Mouse (Mus musculus) embryonic facial prominence, embryonic 15.5 days (tissue): Measurements from ENCODE around the gene Pnpla1. TPM values are rescaled to one million over a fixed set of nuclear protein-coding genes. Genes with fewer than 3 reads are reported as not detected.

Source experiments
- ATAC-seq: fragments of 200-750 bp; cut with Nextera tagmentation; 2 replicates; pipeline ENCODE4 v1.8.0; 2017; ENCODE audit warnings: low read depth, moderate TSS enrichment; ENCODE audit not compliant: insufficient number of reproducible peaks, low FRiP score, low TSS enrichment
- H3K27ac ChIP-seq: fragments of 300-500 bp; sonication (generic); replicated peaks from 2 replicates; pipeline ENCODE4 v1.5.1; 2015; ENCODE audit warnings: mild to moderate bottlenecking, inconsistent platforms
- H3K27me3 ChIP-seq: fragments of 300-500 bp; sonication (generic); 2 replicates; pipeline ENCODE4 v1.6.1; 2015; ENCODE audit warnings: inconsistent platforms
- H3K36me3 ChIP-seq: fragments of 300-500 bp; sonication (generic); 2 replicates; pipeline ENCODE4 v1.6.1; 2015; ENCODE audit warnings: mild to moderate bottlenecking, inconsistent platforms
- H3K4me1 ChIP-seq: fragments of 300-500 bp; sonication (generic); 2 replicates; pipeline ENCODE4 v1.6.1; 2015; ENCODE audit warnings: inconsistent platforms
- H3K4me2 ChIP-seq: fragments of 300-500 bp; sonication (generic); replicated peaks from 2 replicates; pipeline ENCODE4 v1.6.1; 2015; ENCODE audit warnings: mild to moderate bottlenecking, inconsistent platforms
- H3K4me3 ChIP-seq: fragments of 300-500 bp; sonication (generic); replicated peaks from 2 replicates; pipeline ENCODE4 v1.5.1; 2015; ENCODE audit warnings: mild to moderate bottlenecking, inconsistent platforms
- H3K9ac ChIP-seq: fragments of 300-500 bp; sonication (generic); 2 replicates; pipeline ENCODE4 v1.6.1; 2015; ENCODE audit warnings: inconsistent platforms
- H3K9me3 ChIP-seq: fragments of 300-500 bp; sonication (generic); replicated peaks from 2 replicates; pipeline ENCODE4 v1.6.1; 2016; ENCODE audit warnings: inconsistent platforms
- WGBS: fragments of 180-500 bp; shearing (Covaris S2); methylation state at CpG from one replicate; pipeline ENCODE4 v1.1.7; 2015; 5-methylcytosine and 5-hydroxymethylcytosine counted together
- polyA plus RNA-seq: library from polyadenylated mRNA; unstranded; fragments of >200 nt; fragmentation: Nextera tagmentation; extraction: Ambion mirVana; gene quantifications from 2 replicates; pipeline ENCODE4 v1.2.1, GENCODE M21; 2015

Pnpla1 gene
- polyA plus RNA-seq, 1 experiment from 2014 or later, result 7.9 TPM

DNA sequence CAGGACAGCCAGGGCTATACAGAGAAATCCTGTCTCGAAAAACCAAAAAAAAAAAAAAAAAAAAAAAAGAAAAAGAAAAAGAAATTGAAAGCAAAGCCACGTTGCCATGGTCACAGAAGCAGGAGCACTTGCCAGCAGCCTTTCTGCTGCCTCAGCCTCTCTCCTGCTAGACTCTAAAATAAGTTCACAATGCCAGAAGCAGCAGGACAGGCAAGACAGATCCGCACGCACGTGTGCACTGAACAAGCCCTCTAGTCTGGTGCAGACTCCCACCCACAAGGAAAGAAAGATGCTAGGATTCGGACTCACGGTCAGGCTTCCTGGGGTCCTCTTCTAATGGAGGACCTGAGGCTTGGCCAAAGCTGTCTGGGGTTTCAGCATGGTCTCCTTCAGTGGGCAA lies 49.7 kb downstream of the Pnpla1 start:
- peaks cover 11% of the 10 kb centered on the region for H3K27me3 ChIP-seq
- no peaks in the 10 kb centered on the region for H3K36me3 ChIP-seq
- no peak for ATAC-seq
- no peak overlapping the region for H3K4me3 ChIP-seq
- no peak overlapping the region for H3K27ac ChIP-seq
- no peak overlapping the region for H3K9ac ChIP-seq
- WGBS, result 70% methylated on average over 7 of the region's 7 CpGs
- no peaks in the 10 kb centered on the region for H3K9me3 ChIP-seq
- H3K4me1 ChIP-seq, result peaks cover 23% of the 10 kb centered on the region
- H3K4me2 ChIP-seq, result no peak overlapping the region

DNA sequence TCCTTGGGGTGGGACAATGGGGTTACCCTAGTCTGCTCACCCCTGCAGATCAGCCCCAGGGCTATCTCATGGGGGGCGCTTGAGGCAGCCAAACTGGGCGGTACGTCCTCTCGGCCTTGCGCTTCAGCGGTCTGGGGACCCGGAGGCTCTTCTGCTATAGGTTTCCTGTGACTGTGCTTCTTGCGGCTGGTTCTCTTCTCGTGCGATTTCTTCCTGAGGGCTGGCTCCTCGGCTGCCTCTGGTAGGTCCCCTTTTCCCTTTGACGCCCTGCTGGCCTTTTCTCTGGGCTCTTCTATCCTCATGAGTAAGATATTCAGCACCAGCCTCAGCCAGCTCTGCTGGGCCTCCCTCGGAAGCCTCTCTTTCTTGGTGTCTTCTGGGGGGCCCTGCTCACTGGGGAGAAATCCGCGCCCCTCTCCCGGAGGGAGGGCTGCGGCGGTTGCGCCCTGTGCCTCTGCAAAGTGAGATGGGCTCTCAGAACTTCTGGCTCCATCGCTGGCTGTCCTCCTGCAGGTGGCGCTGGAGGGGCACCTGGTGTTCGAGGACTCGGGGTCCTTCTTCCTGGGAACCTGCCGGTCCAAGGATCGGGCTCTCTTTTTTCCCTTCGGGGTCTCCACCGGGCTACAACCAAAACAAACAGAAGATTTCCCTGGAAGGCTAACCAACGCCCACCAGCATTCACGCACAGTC lies 51.2 kb downstream of the Pnpla1 start:
- H3K36me3 ChIP-seq, result no peaks in the 10 kb centered on the region
- H3K27ac ChIP-seq, result no peak overlapping the region
- H3K27me3 ChIP-seq, result peaks cover 11% of the 10 kb centered on the region
- H3K4me1 ChIP-seq, result peaks cover 22% of the 10 kb centered on the region
- H3K4me2 ChIP-seq, result peak overlapping the region; percentile 58
- H3K9ac ChIP-seq, result no peak overlapping the region
- peak overlapping the region; percentile 27 for H3K4me3 ChIP-seq
- 7% methylated on average over 29 of the region's 29 CpGs for WGBS
- no peaks in the 10 kb centered on the region for H3K9me3 ChIP-seq
- no peak for ATAC-seq

DNA sequence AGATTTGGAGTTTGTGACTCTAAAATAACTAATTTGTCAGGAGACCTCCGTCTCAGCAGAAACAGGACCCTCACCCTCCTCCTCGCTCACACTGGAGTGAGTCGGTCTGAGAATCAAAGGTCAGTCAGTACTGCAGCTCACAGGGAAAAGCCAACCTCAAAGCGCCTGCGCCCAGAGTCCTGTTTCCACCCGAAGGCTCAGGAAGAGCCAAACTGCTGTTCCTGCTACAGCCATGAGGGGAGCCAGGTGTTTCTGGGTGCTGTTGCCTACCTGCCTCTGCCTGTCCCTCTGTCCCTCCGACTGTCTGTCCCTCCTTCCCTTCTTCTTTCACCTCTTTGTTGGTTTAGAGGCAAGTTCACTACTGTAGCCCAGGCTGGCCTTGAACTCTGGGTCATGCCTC lies 51.9 kb downstream of the Pnpla1 start:
- Histone ChIP-seq H3K9ac (no peak overlapping the region), H3K36me3 (no peaks in the 10 kb centered on the region), H3K4me3 (peak overlapping the region; percentile 27; the same call in 1 of the 2 replicates), H3K4me1 (peaks cover 15% of the 10 kb centered on the region), H3K4me2 (peak overlapping the region; percentile 58; the same call in 1 of the 2 replicates), H3K27ac (no peak overlapping the region), H3K27me3 (peaks cover 11% of the 10 kb centered on the region), H3K9me3 (no peaks in the 10 kb centered on the region)
- WGBS, result 26% methylated on average over 7 of the region's 7 CpGs
- ATAC-seq, result no peak

DNA sequence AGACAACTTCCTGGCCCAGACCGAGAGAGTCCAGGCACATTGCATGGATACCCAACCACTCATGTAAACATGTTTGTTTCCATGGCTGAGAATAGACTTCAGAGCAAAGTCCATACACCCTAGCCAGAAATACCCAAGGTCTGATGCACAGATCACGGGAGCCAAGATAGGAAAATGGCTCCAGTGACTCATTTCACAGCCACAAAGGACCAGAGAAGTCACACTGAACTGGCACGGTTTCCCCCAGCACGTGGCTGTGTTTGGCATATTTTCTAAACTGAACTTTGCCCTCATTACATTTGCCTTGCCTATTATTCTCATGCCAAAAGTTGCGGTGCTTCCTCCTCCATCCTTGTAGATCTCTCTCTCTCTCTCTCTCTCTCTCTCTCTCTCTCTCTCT lies 55.0 kb downstream of the Pnpla1 start:
- 71% methylated on average over 5 of the region's 5 CpGs for WGBS
- no peak overlapping the region for H3K4me3 ChIP-seq
- no peaks in the 10 kb centered on the region for H3K9me3 ChIP-seq
- no peak overlapping the region for H3K4me2 ChIP-seq
- no peak for ATAC-seq
- no peaks in the 10 kb centered on the region for H3K36me3 ChIP-seq
- H3K9ac ChIP-seq, result no peak overlapping the region
- H3K27ac ChIP-seq, result no peak overlapping the region
- peaks cover 11% of the 10 kb centered on the region for H3K4me1 ChIP-seq
- peaks cover 11% of the 10 kb centered on the region for H3K27me3 ChIP-seq

DNA sequence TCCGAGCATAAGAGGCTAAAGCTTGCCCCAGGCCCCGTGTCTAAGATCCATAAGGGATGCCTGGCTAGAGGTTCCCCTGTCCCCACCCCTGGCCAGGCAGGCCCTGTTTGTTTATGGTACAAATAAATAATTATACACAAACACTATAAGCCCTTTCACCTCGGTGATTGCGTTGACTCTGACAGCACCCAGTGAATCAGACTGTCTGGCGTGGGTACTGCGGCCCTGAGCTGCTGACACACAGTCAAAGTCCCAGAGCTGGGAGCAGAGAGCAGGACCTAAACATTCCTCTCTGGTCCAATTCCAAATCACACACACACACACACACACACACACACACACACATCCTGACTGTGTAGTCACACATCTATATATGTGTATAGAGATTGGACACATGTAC lies 55.7 kb downstream of the Pnpla1 start:
- no peak for ATAC-seq
- WGBS, result 77% methylated on average over 6 of the region's 6 CpGs
- Histone ChIP-seq H3K4me3 (no peak overlapping the region), H3K27ac (no peak overlapping the region), H3K4me2 (no peak overlapping the region), H3K27me3 (peaks cover 11% of the 10 kb centered on the region), H3K9ac (no peak overlapping the region), H3K9me3 (no peaks in the 10 kb centered on the region), H3K4me1 (peaks cover 11% of the 10 kb centered on the region), H3K36me3 (no peaks in the 10 kb centered on the region)

DNA sequence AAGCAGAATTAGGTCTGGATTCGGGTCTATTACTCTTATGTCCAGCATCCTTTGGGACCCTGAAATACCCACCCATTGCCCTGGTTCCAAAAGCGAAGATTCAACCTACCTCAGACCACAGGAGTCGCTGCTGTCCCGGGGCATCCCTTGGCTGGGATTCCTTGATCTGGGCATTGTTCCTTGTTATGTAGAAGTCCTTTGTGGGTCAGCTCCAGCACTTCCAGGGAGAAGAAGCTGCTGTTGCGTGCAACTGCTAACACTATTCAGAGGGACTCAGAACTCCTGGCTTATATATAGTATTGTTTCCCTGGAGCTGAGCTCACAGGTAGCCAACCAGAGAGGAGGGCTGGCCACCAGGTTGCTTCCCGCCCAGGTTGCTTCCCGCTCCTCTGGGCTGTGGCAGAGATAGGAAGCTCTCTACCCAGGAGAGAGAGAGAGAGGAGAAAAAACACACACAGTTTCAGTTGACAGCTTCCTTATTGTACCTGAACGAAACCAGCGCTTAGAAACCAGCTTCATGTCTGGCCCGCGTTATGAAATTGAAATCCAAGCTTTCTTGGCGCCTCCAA lies 56.9 kb downstream of the Pnpla1 start, which contains the start of gene 4930539E08Rik:
Gene 4930539E08Rik, minus strand, starts transcription at position 265 of the 569 bp plus-strand sequence.
- Histone ChIP-seq H3K9me3 (no peaks in the 10 kb centered on the region), H3K4me3 (no peak within 1 kb of the TSS), H3K4me1 (no peaks in the 10 kb centered on the region), H3K27ac (no peak within 1 kb of the TSS), H3K9ac (no peak within 1 kb of the TSS), H3K36me3 (no peaks in the 10 kb centered on the region), H3K4me2 (no peak within 1 kb of the TSS), H3K27me3 (peaks cover 2% of the 10 kb centered on the region)
- WGBS, result 55% methylated on average over 12 of the region's 12 CpGs
- ATAC-seq, result no peak

DNA sequence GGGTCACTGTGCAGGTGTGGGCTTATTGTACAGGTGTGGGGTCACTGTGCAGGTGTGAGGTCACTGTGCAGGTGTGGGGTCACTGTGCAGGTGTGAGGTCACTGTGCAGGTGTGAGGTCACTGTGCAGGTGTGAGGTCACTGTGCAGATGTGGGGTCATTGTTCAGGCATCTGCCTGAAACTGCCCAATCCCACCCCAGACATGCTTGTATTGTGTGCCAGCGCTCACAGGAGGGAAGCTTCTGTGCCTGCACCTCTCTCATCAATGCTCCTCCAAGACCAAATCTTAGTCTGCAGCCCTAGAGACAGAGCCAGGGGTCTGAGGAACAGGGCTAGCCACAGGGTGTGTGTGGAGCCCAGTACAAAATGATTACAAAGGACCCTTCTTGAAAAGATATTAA lies 58.3 kb downstream of the Pnpla1 start:
- no peak for ATAC-seq
- H3K4me1 ChIP-seq, result no peaks in the 10 kb centered on the region

DNA sequence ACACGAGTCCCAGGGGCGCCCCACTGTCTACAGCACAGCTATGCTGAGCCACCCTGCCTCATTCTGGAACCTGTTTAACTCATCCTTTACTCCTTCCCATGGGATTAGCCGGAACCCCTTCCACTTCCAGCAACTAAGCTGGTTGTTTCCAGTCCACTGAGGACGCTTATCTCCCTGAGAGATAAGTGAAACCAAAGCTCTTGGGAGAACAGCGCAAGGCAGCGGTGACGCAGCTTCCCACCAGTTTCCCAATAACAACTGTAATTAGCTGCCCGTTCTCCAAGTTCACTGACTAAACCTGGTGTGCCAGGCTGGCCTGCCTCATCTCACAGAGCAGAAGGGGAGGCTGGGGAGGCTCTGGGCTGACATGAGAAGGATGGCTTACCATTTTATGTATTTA lies 62.9 kb downstream of the Pnpla1 start:
- ATAC-seq, result no peak; the same call in 1 of the 2 replicates
- Histone ChIP-seq H3K4me1 (no peaks in the 10 kb centered on the region), H3K4me3 (no peak overlapping the region), H3K9ac (no peak overlapping the region), H3K36me3 (no peaks in the 10 kb centered on the region), H3K27ac (no peak overlapping the region), H3K27me3 (no peaks in the 10 kb centered on the region), H3K9me3 (no peaks in the 10 kb centered on the region), H3K4me2 (no peak overlapping the region)
- 74% methylated on average over 8 of the region's 8 CpGs for WGBS

More for the DNA sequence above, 58.3 kb downstream of the Pnpla1 start:
- Histone ChIP-seq H3K27me3 (no peaks in the 10 kb centered on the region), H3K9me3 (no peaks in the 10 kb centered on the region), H3K36me3 (no peaks in the 10 kb centered on the region), H3K27ac (no peak overlapping the region), H3K4me3 (no peak overlapping the region), H3K9ac (no peak overlapping the region), H3K4me2 (no peak overlapping the region)
- WGBS, result 96% methylated on average over 1 of the region's 1 CpGs

DNA sequence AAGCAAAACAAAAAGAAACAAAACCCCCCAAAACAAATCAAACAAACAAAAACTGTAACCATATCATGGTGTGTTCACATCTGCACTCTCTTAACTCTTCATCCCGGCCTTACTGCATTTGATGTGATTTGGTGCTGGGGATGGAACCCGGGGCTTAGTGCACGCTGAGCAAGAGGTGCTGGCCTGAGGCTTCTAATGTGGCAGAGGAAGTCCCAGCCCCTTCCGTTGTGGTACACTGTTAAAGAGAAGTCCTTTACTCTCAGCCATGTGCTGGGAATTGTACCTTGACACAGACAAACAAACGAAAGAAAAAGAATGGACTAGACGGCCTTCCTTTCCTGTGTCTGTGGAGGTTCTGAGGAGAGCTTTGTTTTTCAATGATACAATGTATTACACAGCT lies 63.9 kb downstream of the Pnpla1 start:
- ATAC-seq, result no peak
- Histone ChIP-seq H3K9me3 (no peaks in the 10 kb centered on the region), H3K27me3 (no peaks in the 10 kb centered on the region), H3K9ac (no peak overlapping the region), H3K36me3 (no peaks in the 10 kb centered on the region), H3K27ac (no peak overlapping the region), H3K4me2 (no peak overlapping the region), H3K4me1 (peaks cover 2% of the 10 kb centered on the region; the same call in 1 of the 2 replicates), H3K4me3 (no peak overlapping the region)
- 50% methylated on average over 6 of the region's 6 CpGs for WGBS

DNA sequence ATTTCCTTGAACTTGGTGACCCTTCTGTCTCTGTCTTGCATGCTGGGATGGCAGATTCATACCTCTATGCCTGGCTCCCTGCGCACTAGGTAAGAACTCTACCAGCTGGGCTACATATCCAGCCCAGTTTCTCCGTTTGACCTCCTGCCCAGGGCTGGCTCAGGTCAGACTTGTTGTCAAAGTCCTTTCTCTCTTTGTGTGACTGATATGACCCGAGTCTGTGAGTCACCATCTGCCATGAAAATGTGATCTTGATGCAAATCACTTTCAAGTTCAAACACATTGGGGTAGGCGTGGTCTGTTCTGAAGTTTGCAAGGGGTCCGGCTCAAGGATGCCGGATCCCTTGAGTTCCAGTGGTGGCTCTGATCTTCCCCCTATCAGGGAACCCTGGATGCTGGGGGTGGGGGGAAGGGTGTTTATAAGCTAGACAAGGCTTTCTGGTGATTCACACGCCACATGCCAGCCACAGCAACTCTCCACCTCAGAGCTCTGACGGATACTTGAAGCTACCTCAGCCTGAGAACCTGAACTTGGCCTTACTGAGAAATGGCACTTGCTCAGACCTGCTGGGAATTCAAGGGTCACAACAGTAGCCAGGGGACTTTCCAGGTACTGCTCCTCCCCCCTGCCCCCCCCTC lies 66.9 kb downstream of the Pnpla1 start:
- H3K36me3 ChIP-seq, result no peaks in the 10 kb centered on the region
- H3K4me3 ChIP-seq, result no peak overlapping the region
- no peak overlapping the region for H3K9ac ChIP-seq
- H3K27ac ChIP-seq, result no peak overlapping the region
- H3K9me3 ChIP-seq, result no peaks in the 10 kb centered on the region
- 75% methylated on average over 8 of the region's 8 CpGs for WGBS
- peaks cover 6% of the 10 kb centered on the region for H3K4me1 ChIP-seq
- no peak for ATAC-seq
- no peaks in the 10 kb centered on the region for H3K27me3 ChIP-seq
- H3K4me2 ChIP-seq, result no peak overlapping the region

DNA sequence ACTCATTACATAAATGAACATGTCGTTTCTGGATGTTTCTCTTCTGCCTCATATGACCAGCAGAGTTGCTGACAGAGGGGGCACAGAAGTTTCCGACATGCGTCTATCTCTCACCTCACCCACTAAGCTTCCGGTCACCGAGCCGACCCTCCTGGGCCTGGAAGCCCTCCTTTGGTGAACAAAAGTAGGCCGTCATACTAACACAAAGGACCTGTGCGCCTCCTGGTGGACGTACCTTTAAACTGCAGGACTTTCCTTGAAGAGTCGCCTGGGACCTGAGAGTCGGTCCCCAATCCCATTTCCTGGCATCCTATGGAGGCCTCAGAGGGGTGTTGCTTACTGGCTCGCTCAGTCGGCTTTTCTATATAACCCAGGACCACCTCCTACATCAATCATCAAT lies 68.2 kb downstream of the Pnpla1 start:
- Histone ChIP-seq H3K4me3 (no peak overlapping the region), H3K9ac (no peak overlapping the region), H3K4me1 (peaks cover 15% of the 10 kb centered on the region), H3K27me3 (no peaks in the 10 kb centered on the region), H3K27ac (no peak overlapping the region), H3K9me3 (no peaks in the 10 kb centered on the region), H3K36me3 (no peaks in the 10 kb centered on the region), H3K4me2 (no peak overlapping the region)
- 15% methylated on average over 13 of the region's 13 CpGs for WGBS
- no peak for ATAC-seq
